Mouse (Mus musculus) regulatory T cell (primary cell): Measurements from ENCODE around the gene Gm21970.

Experiments
- in situ Hi-C: fragments of 300-600 bp; cut with MboI, MseI; formaldehyde crosslinking; loops from one replicate; pipeline ENCODE4 v1.15.1; 2025; ENCODE audit warnings: high pct_unique_total_duplicates

Gene Gm21970

GRCm38 (mm10) chr16:91391421-91391820 lies at the start of gene Gm21970:
Gene Gm21970, plus strand, starts transcription at chr16:91391721.
- in situ Hi-C loops = no loop called here

- in situ Hi-C loops = no loop called here
These were observed 45.0 kb upstream of the Gm21970 start for GRCm38 (mm10) chr16:91346491-91346890.

- in situ Hi-C loops = no loop called here
These were observed 43.8 kb upstream of the Gm21970 start for GRCm38 (mm10) chr16:91347491-91348263.

GRCm38 (mm10) chr16:91348264-91348565 lies 43.3 kb upstream of the Gm21970 start:
- in situ Hi-C loops = no loop called here

GRCm38 (mm10) chr16:91348588-91349330 lies 42.8 kb upstream of the Gm21970 start:
- in situ Hi-C loops = no loop called here

GRCm38 (mm10) chr16:91352084-91352562 lies 39.4 kb upstream of the Gm21970 start:
- in situ Hi-C loops = loop anchor here (5.0 to 25.0 kb wide), 3 partner anchors 135 to 270 kb away; partner anchors contain the start of genes Ifnar1 and Tmem50b

- in situ Hi-C loops = loop anchor here (5.0 to 25.0 kb wide), 3 partner anchors 135 to 270 kb away; partner anchors contain the start of genes Ifnar1 and Tmem50b
These were observed 38.8 kb upstream of the Gm21970 start for GRCm38 (mm10) chr16:91352749-91353148.

- in situ Hi-C loops = loop anchor here (5.0 to 25.0 kb wide), 3 partner anchors 134 to 271 kb away; partner anchors contain the start of genes Ifnar1 and Tmem50b
These were observed 38.3 kb upstream of the Gm21970 start for GRCm38 (mm10) chr16:91353177-91353576.

- in situ Hi-C loops = loop anchor here (5.0 to 25.0 kb wide), 3 partner anchors 134 to 271 kb away; partner anchors contain the start of genes Ifnar1 and Tmem50b
These were observed 37.9 kb upstream of the Gm21970 start for GRCm38 (mm10) chr16:91353638-91354037.

- in situ Hi-C loops = loop anchor here (5.0 to 25.0 kb wide), 3 partner anchors 133 to 272 kb away; partner anchors contain the start of genes Ifnar1 and Tmem50b
These were observed 36.9 kb upstream of the Gm21970 start for GRCm38 (mm10) chr16:91354599-91354998.

GRCm38 (mm10) chr16:91355160-91355559 lies 36.4 kb upstream of the Gm21970 start:
- in situ Hi-C loops = loop anchor here (25.0 kb wide), 2 partner anchors 132 to 232 kb away; partner anchors contain the start of genes Ifnar1 and Tmem50b

GRCm38 (mm10) chr16:91356760-91357525 lies 34.6 kb upstream of the Gm21970 start:
- in situ Hi-C loops = loop anchor here (25.0 kb wide), 2 partner anchors 130 to 230 kb away; partner anchors contain the start of genes Ifnar1 and Tmem50b

- in situ Hi-C loops = loop anchor here (25.0 kb wide), 2 partner anchors 130 to 230 kb away; partner anchors contain the start of genes Ifnar1 and Tmem50b
These were observed 34.0 kb upstream of the Gm21970 start for GRCm38 (mm10) chr16:91357526-91357900.

- in situ Hi-C loops = loop anchor here (25.0 kb wide), 2 partner anchors 129 to 229 kb away; partner anchors contain the start of genes Ifnar1 and Tmem50b
These were observed 33.0 kb upstream of the Gm21970 start for GRCm38 (mm10) chr16:91358555-91358954.

GRCm38 (mm10) chr16:91359531-91359930 lies 32.0 kb upstream of the Gm21970 start:
- in situ Hi-C loops = loop anchor here (25.0 kb wide), 2 partner anchors 128 to 228 kb away; partner anchors contain the start of genes Ifnar1 and Tmem50b

GRCm38 (mm10) chr16:91360162-91360561 lies 31.4 kb upstream of the Gm21970 start:
- in situ Hi-C loops = loop anchor here (5.0 to 25.0 kb wide), 3 partner anchors 47 to 227 kb away; partner anchors contain the start of genes Ifnar1, Il10rb and Tmem50b

GRCm38 (mm10) chr16:91362006-91362405 lies 29.5 kb upstream of the Gm21970 start:
- in situ Hi-C loops = loop anchor here (5.0 to 25.0 kb wide), 3 partner anchors 45 to 225 kb away; partner anchors contain the start of genes Ifnar1, Il10rb and Tmem50b

- in situ Hi-C loops = loop anchor here (5.0 to 25.0 kb wide), 3 partner anchors 45 to 225 kb away; partner anchors contain the start of genes Ifnar1, Il10rb and Tmem50b
These were observed 28.8 kb upstream of the Gm21970 start for GRCm38 (mm10) chr16:91362616-91363272.

- in situ Hi-C loops = loop anchor here (5.0 to 25.0 kb wide), 3 partner anchors 44 to 224 kb away; partner anchors contain the start of genes Ifnar1, Il10rb and Tmem50b
These were observed 28.0 kb upstream of the Gm21970 start for GRCm38 (mm10) chr16:91363483-91363882.

- in situ Hi-C loops = loop anchor here (25.0 kb wide), 2 partner anchors 121 to 221 kb away; partner anchors contain the start of genes Ifnar1 and Tmem50b
These were observed 25.0 kb upstream of the Gm21970 start for GRCm38 (mm10) chr16:91366567-91366966.
